Mouse (Mus musculus): ENCODE measurements around the gene Nek2.

Nek2 gene

GRCm38 (mm10) chr1:191821326-191822091 lies at the start of gene Nek2:
Gene Nek2 (plus strand): TSS chr1:191821444.
- DNase-seq: peak; percentile 96 to 97

- no peak for DNase-seq
These were observed 47.1 kb upstream of the Nek2 start for GRCm38 (mm10) chr1:191774106-191774505.

DNA sequence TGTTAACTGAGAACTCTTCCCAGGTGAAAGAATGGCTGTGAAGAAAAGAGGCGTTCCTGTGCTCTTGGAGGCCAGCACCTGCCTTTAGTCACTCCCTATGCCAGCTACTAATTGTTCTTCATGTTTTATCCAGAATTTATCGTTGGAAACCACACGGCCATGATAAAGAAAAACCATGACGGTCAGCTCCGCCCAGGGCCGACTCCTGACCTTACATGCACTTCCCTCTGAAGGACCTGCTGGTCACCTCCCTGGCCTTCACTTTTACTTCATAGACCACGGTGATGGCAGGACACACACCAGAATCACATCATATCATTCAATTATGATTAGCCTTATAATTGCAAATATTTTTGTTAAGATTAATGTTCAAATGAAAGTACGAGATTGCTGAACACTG lies 46.1 kb upstream of the Nek2 start:
- no peak for DNase-seq

GRCm38 (mm10) chr1:191777521-191777920 lies 43.7 kb upstream of the Nek2 start:
- no peak for DNase-seq

GRCm38 (mm10) chr1:191780470-191780869 lies 40.8 kb upstream of the Nek2 start:
- no peak for DNase-seq

- no peak for DNase-seq
These were observed 36.1 kb upstream of the Nek2 start for GRCm38 (mm10) chr1:191785108-191785507.

DNA sequence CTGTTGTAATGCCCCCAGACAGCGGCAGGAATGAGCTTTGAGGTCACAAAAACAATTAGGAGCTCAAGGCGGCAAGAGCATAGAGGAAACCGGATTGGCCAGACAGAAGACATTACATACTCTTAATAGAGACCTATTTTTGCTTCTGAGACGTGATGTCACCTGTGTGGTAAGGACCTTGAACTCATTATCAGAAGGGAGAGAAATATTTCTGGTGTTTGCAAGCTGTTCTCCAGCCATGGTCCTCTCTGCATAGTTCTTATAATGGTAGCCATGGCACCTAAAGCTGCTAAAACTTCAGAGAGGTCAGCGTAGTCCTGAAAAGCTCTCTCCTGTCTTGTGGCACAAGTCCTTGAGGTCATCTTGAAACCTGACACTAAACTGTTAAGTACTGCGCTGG lies 35.0 kb upstream of the Nek2 start:
- no peak for DNase-seq

DNA sequence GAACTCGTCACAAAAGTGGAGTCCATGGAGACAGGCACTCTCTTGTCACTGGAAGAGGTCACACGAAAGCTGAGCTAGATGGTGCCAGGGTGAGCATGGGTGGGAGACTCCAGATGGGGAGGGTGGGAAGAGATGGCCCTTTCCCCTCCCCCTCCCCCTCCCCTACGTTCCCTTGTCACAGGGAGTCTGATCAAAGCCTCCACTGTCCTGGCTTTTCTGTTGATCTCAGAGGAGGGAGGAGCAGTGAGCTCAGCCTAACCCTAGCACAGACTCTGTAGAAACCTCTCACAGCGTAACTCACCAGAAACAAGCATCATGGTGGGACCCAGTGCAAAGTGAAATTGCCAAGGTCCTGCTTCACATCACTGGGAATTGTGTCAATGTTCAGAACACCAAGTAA lies 33.9 kb upstream of the Nek2 start:
- no peak for DNase-seq

DNA sequence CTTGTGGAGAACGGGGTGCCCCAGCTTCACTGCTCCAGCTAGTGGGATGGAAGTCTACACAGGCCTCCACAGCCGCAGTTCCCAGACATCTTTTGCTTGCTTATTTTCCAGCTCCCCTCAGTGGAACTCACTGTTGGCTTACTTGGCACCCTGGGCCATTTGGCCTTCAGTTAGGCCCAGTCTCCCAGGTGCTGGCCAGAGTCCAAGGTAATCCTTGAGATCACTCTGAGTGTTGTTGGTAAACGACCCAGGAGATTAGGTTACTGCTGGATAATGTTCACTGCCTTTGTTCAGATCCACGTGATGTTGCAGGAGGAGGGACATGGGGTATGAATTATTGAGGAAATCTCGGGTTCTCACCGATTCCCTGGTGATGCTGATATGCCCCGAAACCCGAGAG lies 28.3 kb upstream of the Nek2 start:
- DNase-seq: peak; percentile 31 to 46

DNA sequence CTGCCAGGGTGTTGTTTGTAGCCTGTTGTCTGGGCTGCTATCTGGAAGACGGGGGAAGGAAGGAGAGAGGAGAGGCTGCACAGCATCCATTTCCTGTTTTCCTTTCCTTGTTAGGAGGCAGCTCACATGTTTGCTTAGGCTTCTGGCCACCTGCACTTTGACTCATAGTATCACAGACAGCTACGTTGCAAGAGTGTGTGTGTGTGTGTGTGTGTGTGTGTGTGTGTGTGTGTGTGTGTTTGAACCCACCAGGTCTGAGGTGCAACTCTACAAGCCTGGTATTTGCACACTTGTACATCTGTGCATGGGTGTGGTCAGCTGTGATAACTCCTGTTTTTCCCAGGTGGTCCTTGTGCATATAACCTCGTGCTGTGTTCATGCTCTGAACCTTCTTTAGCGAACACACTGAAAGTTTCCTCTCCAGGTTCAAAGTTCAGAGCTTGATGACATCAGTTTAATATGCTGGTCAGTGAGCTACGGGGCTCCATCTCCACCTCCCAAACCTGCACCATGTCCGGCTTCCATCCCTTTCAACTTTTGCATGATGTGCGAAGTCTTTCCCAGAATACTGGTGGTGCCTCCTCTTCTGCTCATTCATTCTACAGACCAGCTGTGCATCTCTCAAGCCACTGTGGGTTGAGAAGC lies 27.2 kb upstream of the Nek2 start:
- peak in 1 of 2 experiments; percentile 14 for DNase-seq

DNA sequence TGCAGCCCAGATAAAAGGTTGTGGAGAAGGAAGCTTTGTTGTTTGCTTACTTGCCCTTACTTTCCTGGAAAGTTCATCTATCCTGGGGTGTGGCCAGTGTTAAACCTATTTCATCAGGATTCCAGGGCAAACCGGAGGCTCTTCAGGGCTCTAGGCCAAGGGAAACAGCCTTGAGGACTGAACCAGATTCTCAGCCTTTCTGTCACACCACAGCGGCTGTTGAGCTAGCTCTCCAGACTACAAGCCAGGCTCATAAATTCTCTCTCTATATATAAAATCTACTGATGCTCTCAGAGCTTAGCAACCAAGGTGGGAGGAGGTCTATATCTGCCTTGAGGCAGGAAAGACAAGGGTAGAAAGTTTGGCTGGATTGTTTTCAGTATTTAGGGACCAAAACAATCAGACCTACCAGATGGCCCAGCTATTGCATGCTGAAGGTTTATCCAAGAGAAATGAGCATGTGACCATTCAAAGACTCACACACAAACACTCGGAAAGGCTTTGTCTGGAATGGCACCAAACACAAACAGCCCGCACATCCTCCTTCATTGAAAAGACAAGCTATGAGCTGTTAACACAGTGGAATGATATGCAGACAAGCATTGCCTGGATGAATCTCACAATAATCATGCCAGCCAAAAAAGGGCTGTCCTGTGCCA lies 24.9 kb upstream of the Nek2 start:
- no peak for DNase-seq

DNA sequence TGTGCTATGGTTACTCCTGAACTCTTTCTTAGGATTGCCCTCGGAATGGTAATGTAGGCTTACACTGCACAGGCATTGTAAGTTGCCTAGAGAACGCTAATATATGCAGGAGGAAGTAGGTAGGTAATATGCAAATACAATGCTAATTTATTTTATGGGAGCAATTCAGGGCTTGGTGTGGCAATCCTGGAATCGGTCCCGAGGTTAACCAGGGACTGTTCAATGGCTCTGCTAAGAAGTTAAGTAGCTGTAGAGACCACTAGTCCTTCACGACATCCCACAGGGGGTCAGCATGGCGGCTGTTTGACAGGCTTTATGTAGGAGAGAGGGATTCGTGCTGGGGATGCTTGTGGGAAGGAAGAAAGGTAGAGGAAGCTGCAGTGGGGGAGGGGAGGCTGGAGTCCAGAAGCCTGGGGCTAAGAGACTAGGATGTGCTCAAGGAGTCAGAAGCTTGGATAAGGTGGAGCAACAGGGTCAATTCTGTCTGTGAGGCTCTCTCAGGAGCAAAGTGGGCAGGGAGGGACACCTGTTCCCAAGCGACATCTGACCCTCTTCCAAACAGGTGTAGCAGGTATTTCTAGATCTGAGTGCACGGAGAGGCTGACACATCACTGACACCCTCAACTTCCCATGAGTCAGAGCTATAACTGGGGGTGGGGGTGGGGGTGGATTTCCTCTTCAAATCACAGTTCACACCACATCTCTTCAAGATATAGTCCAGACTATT lies 19.0 kb upstream of the Nek2 start:
- DNase-seq: no peak

- no peak for DNase-seq
These were observed 18.2 kb upstream of the Nek2 start for GRCm38 (mm10) chr1:191802820-191803655.

- DNase-seq: no peak
These were observed 16.5 kb upstream of the Nek2 start for GRCm38 (mm10) chr1:191804747-191805146.

DNA sequence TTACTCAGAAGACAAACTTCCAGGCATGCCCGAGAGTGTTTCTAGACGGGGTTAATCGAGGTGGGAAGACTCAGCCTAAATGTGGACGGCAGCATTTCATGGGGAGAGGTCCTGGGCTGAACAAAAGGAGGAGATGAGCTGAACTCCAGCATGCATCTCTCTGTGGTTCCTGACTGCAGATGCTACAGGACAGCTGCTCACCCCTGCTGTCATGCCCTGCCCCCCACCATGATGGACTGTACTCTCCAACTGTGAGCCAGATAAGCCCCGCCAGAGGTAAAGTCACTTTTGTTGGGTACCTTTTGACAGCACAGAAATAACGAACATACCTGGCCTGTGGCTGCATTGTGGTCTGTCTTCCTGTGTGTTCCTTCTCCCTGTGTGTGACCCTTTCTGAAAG lies 15.5 kb upstream of the Nek2 start:
- no peak for DNase-seq

DNA sequence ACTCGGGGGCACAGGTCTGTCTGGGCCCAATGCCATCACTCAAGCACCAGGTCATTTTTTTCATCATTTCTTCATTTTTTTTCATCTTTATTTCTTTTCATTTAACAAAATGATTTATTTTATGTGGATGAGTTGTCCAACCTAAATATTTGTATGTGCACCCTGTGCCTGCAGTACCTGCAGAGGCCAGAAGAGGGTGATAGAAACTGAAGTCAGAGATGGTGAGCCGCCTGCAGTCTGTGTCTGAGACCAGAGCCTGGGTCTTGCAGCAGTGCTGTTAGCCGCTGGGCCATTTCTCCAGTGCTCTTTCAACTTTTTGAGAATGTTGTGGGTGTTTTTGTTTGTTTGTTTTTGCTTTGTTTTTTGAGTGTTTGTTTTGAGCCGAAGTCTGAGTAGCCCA lies 14.5 kb upstream of the Nek2 start:
- DNase-seq: no peak

GRCm38 (mm10) chr1:191807979-191808378 lies 13.3 kb upstream of the Nek2 start:
- DNase-seq: no peak

GRCm38 (mm10) chr1:191808688-191809223 lies 12.5 kb upstream of the Nek2 start:
- no peak for DNase-seq

DNA sequence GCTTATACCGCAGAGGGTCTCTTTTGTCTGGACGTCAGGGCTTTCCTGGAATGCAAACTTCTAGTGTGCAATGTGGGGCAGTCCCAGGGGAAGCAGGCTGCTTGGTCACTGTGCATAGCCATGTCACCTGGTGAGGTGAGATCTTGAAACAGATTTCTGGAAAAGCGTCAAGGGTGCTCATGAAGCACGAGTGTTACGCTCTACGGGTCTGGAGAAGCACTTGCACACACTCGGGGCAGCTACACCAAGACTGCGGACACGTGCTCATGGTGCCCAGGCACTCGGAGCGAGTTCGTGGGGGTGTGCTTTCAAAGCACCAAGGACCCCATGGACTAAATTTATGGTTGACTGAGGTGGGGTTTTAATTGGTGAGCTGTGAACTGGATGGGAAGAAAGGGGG lies 9.5 kb upstream of the Nek2 start:
- DNase-seq: no peak

GRCm38 (mm10) chr1:191812949-191813691 lies 8.1 kb upstream of the Nek2 start:
- no peak for DNase-seq

- no peak for DNase-seq
These were observed 7.0 kb upstream of the Nek2 start for GRCm38 (mm10) chr1:191814240-191814639.

Measured in kidney, adult 8-10 months (tissue).